ENCODE assay signal across 8 mouse cellular contexts in the genomic region with DNA sequence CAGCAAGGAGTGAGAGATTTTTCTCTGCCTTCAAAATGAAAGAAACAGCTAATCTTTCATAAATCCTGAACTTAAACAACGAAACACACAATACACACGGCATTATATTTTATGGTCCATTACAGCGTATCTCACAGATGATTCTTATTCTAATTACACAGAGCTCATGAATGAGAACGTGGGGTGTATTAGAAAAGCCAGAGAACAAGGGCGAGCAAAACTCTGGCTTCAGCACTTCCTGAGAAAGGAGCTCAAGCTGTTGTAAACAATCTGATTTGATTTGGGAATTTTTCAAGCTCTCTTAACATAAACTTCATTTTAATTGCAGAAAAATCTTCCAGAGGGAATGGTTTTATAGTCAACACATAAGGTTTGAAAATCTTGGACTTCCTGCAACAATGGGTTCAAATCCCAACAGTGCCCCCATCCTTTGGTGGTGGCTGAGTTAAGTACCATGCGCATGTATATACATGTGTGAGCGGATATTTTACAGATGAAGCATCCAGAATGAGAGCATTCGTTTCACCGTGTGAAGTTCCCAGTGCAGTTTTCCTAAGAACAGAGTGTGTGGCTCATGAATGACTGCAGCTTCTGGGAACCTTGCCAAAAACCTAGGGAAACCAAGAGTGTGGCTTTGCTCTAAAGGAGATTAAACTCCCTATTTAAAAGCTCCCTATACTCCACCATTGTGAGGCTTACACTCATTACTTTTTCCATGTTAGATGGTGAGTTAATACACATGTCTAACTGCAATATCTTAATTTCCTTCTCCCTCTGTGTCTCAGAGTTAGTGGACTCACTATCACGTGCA.
DNase-seq lines count a peak whose midpoint lies in the region; ATAC-seq and TF ChIP-seq lines count a peak whose summit lies in the region.

No protein-coding gene starts in this region.

- peak; percentile 1 for DNase-seq in heart, adult 8-10 months (ENCODE audit: low spot score)
- DNase-seq in heart, adult 9 months (ENCODE audit: low spot score in 2 of 2), result no peak
- DNase-seq in 416B (ENCODE audit: low read depth), result peak; percentile 2
- DNase-seq in midbrain, postnatal 0 days (ENCODE audit: low spot score), result peak; percentile 93
- DNase-seq in gastrocnemius, adult 18-20 months (ENCODE audit: low spot score), result no peak

- no peaks in the 10 kb centered on the region for H3K9me3 ChIP-seq in embryonic facial prominence, embryonic 12.5 days
- no peaks in the 10 kb centered on the region for H3K9me3 ChIP-seq in intestine, embryonic 16.5 days (ENCODE audit: control insufficient read depth, low read length)
- no peaks in the 10 kb centered on the region for H3K9me3 ChIP-seq in midbrain, postnatal 0 days (ENCODE audit: low read length)

- H3K4me2 ChIP-seq in embryonic facial prominence, embryonic 12.5 days (replicated peaks), result no peak overlapping the region
- no peak overlapping the region for H3K4me2 ChIP-seq in intestine, embryonic 16.5 days (ENCODE audit: low read depth, low read length)
- no peak overlapping the region for H3K4me2 ChIP-seq in midbrain, postnatal 0 days (ENCODE audit: low read depth, low read length, poor library complexity, severe bottlenecking)

- no peak overlapping the region for H3K4me3 ChIP-seq in embryonic facial prominence, embryonic 12.5 days
- H3K4me3 ChIP-seq in intestine, embryonic 16.5 days (ENCODE audit: low read length), result no peak overlapping the region
- H3K4me3 ChIP-seq in midbrain, postnatal 0 days (ENCODE audit: low read depth, low read length), result no peak overlapping the region

- 64% methylated on average over 10 of the region's 10 CpGs for WGBS in embryonic facial prominence, embryonic 12.5 days
- 45% methylated on average over 10 of the region's 10 CpGs for WGBS in intestine, embryonic 16.5 days
- 26% methylated on average over 10 of the region's 10 CpGs for WGBS in midbrain, postnatal 0 days

- H3K9ac ChIP-seq in embryonic facial prominence, embryonic 12.5 days, result no peak overlapping the region
- no peak overlapping the region for H3K9ac ChIP-seq in intestine, embryonic 16.5 days (ENCODE audit: low read depth, low read length)
- no peak overlapping the region for H3K9ac ChIP-seq in midbrain, postnatal 0 days (replicated peaks; ENCODE audit: low read length, poor library complexity, severe bottlenecking)

- no peaks in the 10 kb centered on the region for H3K36me3 ChIP-seq in embryonic facial prominence, embryonic 12.5 days
- H3K36me3 ChIP-seq in intestine, embryonic 16.5 days (ENCODE audit: control insufficient read depth, insufficient read depth, low read length), result no peaks in the 10 kb centered on the region
- no peaks in the 10 kb centered on the region for H3K36me3 ChIP-seq in midbrain, postnatal 0 days (ENCODE audit: insufficient read depth, low read length)

- peak; percentile 80; the same call in 1 of the 2 replicates for ATAC-seq in embryonic facial prominence, embryonic 12.5 days (ENCODE audit: insufficient number of reproducible peaks, insufficient read depth, low FRiP score, low TSS enrichment)
- peak; percentile 64 for ATAC-seq in intestine, embryonic 16.5 days
- peak; percentile 38; the same call in 1 of the 2 replicates for ATAC-seq in midbrain, postnatal 0 days (ENCODE audit: low FRiP score)
- ATAC-seq in inflammation-experienced regulatory T-cells, adult 6 months, result no peak

- no peaks in the 10 kb centered on the region for H3K27me3 ChIP-seq in embryonic facial prominence, embryonic 12.5 days
- H3K27me3 ChIP-seq in intestine, embryonic 16.5 days (replicated peaks; ENCODE audit: control insufficient read depth, insufficient read depth, low read length), result no peaks in the 10 kb centered on the region
- 0 out of 2 replicates have a peak, but pooled peaks cover 4% of the 10 kb centered on the region for H3K27me3 ChIP-seq in midbrain, postnatal 0 days (ENCODE audit: insufficient read depth, low read length)

- no peak for TF ChIP-seq CTCF in midbrain, postnatal 0 days (IDR thresholded peaks at IDR 0.05)

- no peaks in the 10 kb centered on the region for H3K4me1 ChIP-seq in embryonic facial prominence, embryonic 12.5 days
- no peaks in the 10 kb centered on the region for H3K4me1 ChIP-seq in intestine, embryonic 16.5 days (ENCODE audit: control insufficient read depth, insufficient read depth, low read length)
- no peaks in the 10 kb centered on the region for H3K4me1 ChIP-seq in midbrain, postnatal 0 days (ENCODE audit: insufficient read depth, low read length)

- no peak overlapping the region for H3K27ac ChIP-seq in embryonic facial prominence, embryonic 12.5 days
- H3K27ac ChIP-seq in intestine, embryonic 16.5 days (ENCODE audit: low read length), result no peak overlapping the region
- no peak overlapping the region for H3K27ac ChIP-seq in midbrain, postnatal 0 days (ENCODE audit: low read depth, low read length)

Comparison
In these comparisons a context has a peak if more than half of its experiments do, and no peak if none do; other contexts are left out.
1. DNase-seq: peak in heart, adult 8-10 months (single experiment), 416B (single experiment) and midbrain, postnatal 0 days (single experiment); none in heart, adult 9 months (0 of 2) and gastrocnemius, adult 18-20 months (single experiment).